Mouse (Mus musculus) thymus, postnatal 14 days (tissue): ENCODE measurements around the gene Ubxn4.
"Not testable (repeated sequence)": the region's sequence is repeated elsewhere in the genome, so short reads cannot be mapped to it uniquely, and the experiment has no call there.

ENCODE experiments used
- DNase-seq: peaks from one replicate; pipeline ENCODE4 v3.0.0; 2021

Gene Ubxn4

DNA sequence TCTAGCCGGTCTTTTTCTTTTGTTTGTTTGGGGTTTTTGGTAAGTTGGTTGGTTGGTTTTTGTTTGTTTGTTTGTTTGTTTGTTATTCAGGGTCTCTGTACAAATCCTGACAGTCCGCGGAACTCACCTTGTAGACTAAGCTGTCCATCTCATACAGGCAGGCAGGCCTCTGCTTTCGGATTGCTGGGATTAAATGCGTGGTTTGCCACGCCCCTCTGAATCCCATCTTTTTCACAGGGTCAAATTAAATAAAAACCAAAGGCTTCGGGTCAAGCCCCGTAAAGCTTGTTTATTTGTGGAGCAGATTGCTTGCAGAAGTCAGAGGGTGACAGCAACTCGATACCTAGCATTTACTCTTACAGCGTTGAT, at the start of gene Ubxn4:
Ubxn4 (plus strand) TSS at position 338 of the 369 bp plus-strand sequence.
- DNase-seq: no peak

DNA sequence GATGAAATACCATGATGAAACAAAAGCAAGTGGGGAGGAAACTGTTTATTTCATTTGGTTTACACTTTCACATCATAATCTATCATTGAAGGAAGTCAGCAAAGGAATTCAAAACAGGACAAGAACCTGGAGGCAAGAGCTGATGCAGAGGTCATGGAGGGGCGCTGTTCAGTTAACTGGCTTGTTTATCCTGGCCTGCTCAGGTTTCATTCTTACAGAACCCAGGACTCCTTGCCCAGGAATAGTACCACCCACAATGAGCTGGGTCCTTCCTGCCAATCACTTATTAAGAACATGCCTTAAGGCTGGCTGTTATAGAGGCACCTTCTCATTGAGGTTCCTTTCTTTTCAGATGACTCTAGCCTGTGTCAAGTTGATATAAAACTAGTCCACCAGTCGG, 49.8 kb upstream of the Ubxn4 start:
- no peak for DNase-seq

DNA sequence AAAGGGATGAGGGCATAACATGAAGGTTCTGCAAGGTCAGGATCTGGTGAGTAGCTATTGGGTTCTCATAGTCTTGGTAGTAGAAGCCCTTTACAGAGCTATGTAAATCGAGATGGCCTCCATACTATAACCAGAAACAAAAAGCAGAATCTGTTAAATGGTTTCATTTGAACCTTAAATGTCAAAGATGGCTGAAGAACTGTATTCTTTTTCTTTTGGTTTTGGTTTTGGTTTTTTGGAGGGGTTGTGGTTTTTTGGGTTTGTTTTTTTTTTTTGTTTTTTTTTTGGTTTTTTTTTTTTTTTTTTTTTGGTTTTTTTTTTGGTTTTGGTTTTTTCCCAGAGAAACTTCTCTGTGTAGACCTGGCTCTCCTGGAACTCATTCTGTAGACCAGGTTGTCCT, 46.4 kb upstream of the Ubxn4 start:
- DNase-seq: no peak

DNA sequence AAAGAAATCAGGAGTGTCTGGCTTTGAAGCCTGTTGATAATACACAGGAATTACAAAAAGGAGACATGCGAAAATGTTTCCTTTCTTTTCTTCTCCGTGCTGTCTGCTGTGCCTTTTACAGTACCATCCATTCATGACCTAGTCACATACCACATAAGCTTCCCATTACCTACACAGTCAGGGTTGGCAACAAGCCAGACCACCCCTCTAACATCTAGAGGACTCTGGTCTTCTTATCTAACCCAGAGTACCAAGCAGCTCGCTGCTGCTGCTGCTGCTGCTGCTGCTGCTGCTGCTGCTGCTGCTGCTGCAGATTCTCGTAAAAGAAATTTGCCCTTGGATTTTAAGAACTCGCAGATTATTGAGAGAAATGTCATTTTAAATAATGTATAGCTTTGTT, 30.5 kb upstream of the Ubxn4 start:
- no peak for DNase-seq

DNA sequence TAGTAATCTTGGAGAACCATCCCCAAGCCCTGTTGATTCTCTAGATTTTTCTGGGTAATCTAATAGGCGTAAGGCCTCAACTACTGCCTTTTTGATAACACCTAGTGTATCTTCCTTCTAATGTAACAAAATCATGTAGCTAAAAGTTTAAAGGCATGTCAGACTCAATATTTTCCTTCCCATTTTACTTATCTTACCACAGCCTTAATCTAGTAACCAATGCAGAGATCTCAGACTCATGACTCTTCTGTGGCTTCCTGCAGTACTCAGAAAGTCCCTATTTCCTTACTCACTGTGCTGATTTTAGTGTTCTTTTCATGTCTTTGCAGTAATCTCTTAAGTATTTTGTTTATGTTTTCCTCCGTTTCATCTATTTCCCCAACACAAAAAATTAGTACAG, 21.9 kb upstream of the Ubxn4 start:
- DNase-seq: no peak

DNA sequence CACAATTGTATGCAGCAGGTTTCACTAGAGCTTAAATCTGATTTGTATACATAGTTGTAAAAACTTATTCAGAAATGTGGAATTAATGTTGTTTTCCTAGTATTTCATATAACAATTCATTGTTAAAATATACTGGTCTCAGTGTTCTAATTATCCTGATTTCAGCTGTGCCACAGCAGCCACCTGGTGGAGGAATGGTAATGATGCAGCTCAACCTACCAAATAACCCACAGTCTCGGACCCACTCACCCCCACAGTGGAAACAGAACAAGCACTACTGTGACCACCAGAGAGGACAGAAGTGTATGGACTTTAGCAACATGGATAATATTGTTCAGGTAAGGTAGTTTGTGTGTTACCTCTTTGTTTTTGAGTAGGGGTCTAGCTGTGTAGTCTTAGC, 20.5 kb upstream of the Ubxn4 start:
- DNase-seq: no peak

DNA sequence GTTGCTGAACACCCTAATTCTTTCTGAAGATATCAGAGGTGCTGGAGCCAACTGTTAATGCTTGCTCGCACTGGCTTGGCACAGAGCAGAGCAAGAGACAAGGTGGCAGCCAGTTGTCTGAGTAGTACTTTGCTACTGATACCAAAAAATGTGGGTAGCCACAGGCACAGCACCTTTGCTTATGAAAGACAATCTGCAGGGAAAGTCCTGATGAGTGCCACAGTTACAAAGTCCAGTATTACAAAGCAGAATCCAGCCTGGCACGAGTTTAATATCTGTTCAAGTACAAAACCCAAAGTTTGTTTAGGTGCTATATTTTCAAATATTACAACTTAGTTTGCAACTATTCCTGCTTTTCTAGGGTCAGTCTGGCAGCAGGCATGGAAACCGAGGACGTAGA, 8.6 kb upstream of the Ubxn4 start:
- no peak for DNase-seq

DNA sequence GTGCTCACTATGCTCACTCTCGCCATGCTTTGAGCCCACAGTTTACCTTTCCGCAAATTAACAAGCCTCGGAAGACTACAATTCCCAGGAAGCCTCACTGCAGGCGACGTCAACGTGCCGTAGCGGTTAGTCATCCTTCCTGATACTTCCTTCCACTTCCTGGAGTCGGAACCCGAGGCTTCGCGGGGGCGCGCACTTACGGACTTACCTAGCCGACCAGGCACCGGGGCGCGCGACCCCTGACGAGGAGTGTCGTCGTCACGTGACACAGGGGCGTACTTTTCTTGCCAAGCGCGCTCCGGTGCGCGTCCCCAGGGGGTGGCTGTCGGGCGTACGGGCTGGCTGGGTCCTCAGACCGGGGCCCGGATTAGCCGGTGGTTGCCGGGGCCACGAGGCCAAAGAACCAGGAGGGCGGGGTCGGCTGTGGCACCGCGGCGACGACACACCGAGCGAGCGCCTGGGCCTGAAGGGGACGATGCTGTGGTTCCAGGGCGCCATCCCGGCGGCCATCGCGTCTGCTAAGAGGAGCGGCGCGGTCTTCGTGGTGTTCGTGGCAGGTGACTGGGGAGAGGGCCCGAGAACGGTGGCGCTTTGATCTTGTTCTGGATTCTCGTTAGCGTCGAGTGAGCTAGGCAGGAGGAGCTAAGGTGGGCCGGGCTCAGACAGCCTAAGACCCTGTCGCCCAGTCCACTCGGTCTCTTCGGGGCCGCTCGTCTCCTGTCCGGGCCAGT, 397 bp downstream of the Ubxn4 start:
- peak; percentile 99 for DNase-seq

DNA sequence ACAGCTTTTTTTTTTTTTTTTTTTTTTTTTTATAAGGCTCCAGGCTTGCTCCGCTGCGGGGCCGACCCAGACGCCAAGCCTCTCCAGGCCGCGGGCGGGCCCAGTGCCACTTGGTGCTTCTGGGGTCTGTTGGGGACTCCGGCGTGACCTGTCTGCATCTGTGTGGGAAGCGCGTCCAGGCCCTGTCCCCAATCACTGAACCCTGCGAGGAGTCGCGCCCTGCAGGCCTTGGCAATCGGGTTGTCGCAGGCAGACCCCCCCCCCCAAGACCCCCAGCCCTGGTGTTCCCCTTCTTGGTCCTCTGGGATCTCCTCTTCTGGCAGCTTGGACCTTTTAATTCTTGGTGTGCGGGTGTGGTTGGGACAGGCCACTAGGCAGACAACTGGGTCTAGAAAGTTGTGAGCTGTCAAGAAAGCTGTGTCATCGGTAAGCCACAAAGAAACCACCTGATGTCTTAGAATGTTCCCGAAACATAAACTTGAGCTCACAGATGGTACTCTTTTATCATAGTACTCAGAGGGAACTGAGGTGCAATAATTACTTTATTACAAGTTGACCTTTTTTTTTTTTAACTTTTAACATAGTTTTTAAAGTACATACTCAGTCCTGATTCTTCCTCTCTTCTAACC, 1.1 kb downstream of the Ubxn4 start:
- DNase-seq: peak; percentile 60

DNA sequence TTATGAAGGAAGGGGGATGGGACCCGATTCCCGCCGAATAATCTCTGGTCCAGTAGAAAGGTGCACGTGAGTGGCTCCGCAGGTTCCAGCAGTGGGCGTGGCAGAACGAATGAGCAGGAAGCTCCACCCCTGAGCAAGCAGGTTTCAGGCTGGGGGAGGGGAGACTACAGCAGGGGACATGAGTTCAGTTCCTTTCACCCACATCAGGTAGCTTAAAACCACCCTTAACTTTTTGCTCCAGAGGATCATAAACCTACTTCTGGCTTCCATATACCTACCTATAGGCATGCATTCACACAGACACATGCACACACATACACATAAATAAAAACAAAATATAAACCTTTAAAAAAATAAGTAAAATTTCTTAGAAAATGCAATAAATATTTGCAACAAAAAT, 23.3 kb downstream of the Ubxn4 start:
- not testable (repeated sequence) for DNase-seq

DNA sequence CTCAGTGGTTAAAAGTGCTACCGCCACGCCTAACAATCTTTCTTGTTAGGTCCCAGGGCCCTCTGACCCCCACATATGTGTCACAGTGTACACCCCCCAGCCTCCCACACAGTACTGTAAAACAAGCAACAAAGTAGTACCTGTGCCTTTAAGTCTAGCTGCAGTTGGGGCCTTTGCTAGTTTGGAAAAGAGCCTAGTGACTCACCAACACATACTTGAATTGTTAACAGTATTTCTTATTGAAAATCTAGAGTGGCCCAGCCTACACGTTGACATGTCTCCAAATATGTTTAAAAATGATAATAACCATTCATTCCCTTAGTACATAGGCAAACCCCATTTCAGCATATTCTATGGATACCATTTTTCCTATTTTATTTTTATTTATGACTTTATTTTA, 27.0 kb downstream of the Ubxn4 start:
- no peak for DNase-seq

DNA sequence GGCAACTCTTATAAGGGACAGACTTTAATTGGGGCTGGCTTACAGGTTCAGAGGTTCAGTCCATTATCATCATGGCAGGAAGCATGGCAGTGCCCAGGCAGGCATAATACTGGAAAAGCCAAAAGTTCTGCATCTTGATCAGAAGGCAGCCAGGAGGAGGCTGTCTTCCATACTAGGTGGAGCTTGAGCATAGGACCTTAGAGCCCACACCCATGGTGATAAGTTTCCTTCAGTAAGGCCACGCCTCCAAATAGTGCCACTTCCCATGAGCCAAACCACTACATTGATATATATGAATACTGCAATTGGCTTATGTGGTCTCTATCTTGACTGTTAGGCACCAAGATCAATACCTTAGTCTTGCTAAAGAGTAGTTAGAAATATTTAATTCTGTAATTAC, 32.1 kb downstream of the Ubxn4 start:
- DNase-seq: no peak

DNA sequence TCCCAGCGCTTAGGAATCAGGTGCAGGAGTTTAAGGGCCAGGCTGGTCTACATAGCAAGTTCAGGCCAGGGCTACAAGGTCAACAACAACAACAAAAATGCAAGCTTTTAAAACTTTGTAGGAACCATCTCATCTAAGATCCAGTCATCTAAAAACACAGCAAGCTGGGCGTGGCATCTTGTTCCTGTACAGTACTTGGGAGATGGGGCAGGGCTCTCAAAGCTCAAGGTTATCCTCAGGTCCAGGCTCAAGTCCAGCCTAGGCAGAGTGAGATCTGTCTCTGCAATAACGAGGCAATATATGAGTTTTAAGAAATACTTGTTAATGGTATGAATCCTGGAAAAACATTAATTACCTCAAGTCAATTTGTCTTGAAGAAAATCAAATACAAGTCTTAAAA, 34.8 kb downstream of the Ubxn4 start:
- no peak for DNase-seq

DNA sequence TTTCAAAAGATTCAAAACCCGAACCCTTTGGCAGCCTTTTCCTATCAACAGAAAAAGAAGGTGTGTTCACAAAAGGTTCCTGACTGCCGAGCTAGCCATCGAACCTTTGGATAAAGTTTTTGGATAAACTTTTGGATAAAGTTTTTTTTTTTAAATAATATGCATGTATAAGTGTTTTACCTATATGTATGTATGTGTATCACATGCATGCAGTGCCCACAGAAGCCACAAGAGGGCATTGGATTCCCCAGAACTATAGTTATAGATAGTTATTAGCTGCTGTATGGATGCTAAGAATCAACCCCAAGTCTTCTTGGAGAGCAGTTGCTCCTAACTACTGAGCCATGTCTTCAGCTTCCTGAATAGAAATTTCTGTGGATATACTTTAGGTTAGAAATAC, 38.0 kb downstream of the Ubxn4 start:
- DNase-seq: peak; percentile 19

DNA sequence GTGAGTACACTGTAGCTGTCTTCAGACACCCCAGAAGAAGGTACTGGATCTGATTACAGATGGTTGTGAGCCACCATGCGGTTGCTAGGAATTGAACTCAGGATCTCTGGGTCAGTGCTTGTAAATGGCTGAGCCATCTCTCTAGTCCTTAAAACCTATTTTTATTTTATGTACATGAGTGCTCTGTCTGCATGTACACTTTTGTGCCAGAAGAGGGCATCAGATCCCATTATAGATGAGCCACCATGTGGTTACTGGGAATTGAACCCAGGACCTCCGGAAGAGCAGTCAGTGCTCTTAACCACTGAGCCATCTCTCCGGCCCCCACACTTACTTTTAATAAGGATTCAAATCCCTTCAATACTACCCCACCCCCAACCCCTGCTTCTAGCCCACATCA, 39.2 kb downstream of the Ubxn4 start:
- no peak for DNase-seq

DNA sequence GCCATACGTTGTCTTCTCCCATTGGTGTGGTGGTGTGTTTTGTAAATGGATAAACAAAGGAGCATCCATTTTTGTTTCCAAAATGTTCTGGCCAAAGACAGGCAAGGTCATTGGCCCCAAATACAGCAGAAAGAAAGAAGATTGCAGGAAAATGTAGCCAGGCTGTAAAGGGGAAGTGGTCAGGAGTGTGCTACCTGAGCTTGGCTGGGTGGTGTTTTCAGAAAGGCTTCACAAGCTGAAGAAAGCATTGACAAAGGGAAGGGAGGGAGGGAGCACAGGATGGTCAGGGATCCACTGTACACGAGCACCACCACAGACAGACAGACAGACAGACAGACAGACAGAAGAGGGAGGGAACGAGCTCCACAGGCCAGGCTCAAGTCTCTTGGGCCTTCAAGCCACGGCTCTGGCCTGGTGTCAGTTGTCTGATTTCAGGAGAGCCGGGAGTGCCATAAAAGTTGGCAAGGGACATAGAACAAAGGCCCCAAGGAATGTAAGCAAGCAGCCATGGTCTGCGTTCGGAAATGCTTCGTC, 40.5 kb downstream of the Ubxn4 start:
- DNase-seq: no peak

DNA sequence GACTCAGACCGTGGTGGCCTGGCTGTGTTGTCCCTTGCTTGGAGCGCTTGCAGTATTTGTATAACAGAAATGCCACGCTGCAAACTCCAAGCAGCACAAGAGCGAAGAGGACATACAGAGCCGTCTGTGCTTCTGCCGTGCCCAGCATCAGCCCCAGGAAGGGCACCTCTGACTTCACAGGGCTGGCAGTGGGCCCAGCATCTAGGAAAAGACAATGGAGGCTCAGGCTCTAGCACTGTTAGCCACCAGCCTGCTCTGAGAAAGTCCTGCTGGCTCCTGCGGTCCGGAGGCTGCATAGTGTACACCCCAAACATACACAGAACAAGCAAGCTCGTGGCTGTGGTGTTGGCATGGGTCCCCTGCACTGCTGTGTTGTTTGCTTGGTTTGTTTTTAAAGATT, 41.4 kb downstream of the Ubxn4 start:
- no peak for DNase-seq

DNA sequence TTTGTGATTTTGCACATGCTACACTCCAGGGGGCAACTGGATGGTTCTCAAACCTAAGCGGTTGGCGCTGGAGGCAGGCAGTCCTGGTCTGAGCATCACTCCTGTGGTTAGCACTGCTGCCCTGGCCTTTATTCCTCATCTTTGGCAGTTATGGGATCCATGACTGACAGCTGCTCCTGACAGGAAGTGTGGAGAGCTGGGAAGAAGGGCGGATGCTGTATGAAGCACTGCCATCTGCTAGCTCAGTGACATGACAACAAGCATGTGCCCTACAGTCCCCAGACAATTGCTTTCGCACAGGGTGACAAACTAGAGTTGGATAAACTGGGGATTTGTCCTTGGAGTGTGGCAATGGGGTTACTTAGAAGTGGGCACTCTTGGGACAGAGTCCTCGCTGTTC, 46.5 kb downstream of the Ubxn4 start:
- DNase-seq: no peak

DNA sequence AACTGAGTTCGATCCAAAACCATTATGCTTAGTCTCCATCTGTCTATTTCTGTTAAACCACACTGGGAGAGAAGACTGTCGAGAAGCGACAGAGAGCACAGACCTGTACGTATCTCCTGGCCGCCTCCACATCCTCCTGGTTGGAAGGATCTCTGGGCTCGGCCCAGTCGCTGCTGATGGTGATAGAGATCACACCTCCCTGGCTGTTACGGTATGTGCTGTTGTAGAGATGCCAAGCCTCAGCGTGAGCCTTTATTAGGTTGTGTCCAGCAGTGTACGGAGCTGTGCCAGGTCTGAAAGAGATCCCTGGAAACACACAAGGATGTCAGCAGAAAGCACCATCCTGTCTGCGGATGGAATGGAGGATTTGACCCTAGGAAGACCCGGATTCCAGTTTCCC, 49.8 kb downstream of the Ubxn4 start:
- DNase-seq: no peak

DNA sequence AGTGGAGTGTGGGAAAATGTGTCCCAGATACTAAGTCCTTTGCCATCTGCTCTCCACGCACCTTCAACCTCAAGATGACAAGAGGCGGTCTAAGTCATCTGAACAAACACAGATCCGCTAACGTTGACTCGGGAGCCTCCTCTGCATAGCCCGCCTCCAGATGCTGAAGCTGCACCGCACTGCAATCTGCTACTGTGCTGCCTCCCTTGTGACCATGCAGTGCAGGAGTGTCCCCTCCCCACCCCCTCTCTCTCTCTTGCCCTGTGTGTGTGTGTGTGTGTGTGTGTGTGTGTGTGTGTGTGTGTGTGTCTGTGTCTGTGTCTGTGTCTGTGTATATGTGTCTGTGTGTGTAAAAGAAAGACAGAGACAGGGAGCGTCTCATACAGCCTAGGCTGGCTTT, 51.5 kb downstream of the Ubxn4 start:
- DNase-seq: no peak

DNA sequence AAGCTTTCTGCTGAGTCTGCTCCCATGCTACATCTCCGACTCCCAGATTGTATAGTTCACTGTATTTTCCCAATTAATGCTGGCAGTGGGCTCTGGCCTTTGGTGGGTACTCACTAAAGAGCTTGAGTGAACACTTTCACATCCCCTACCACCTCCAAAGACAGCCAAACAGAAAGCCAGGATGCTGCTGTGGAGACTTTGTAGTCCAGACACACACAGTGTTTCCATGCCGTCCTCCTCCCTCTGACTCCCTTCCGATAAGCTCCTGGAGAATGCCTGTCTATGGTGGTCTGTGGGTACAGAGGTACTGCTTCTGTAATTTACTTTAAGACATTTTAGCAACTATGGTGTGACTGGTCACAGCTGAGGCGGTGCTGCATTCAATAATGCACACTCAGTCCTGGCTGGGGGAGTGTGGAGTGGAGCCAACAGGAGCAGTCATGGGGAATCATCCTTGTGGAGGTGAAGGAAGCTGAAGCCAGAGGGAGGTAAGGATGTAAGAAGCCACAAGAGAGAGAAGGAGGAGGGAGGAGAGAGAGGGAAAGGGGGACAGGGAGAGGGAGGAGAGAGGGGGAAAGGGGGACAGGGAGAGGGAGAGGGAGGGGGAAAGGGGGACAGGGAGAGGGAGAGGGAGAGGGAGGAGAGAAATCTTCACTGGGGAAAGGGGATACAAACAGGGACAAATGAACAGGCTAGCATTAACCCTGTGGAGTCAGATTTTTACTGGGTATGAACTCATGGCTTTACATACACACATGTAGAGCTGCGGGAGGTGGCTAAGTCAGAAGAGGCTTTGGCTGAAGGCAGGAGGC, 52.2 kb downstream of the Ubxn4 start:
- DNase-seq: no peak

DNA sequence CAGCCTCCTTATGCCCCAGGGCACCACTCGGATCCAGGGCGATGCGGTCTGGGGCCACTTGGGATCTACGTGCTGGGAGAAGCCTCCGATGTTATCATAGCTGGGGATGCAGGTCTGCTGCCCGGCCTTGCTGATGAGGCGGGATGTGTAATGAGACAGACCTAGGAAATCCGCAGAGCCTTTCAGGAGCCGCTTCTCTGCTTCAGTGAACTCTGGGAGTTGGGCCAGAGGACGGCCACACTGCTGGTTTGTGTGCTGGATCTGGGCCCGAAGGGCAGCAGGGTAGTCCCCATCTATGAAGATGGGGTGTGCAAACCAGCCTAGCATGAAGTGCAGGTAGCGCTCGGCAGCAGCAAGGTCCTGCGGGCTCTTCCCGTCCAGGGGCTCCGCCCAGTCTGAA, 60.1 kb downstream of the Ubxn4 start:
- no peak for DNase-seq

DNA sequence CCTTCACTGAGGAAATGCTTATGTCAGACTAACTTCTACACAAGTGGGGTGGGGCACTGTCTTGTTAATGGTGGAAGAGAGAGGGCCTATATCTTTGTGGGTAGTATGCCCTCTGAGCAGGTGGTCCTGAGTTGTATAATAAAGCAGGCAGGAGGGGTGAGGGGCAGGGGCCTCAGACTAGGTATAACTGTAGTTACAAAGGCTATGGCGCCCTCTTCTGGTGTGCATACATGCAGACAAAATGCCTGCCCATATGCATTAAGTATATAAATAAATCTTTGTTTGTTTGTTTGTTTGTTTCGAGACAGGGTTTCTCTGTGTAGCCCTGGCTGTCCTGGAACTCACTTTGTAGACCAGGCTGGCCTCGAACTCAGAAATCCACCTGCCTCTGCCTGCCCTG, 65.3 kb downstream of the Ubxn4 start:
- DNase-seq: peak; percentile 9

DNA sequence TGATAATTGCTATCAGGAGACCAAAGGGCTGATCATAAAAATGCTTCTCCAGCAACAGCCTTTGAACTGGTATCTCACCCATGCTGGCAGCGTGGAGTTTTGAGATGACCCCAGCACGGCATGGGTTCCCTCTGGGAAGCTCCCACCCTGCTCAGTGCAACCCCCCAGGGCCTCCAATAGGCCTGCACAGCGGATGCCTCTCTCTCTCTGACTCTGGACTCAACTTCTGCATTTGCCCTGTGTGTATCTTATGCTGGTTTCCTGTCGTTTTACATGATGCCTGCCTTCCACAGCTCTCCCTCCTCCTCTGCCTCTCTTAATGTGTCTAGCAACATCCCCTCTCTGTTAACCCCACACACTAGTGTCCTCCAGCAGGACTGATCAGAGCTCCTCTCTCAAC, 70.9 kb downstream of the Ubxn4 start:
- no peak for DNase-seq
